Mouse (Mus musculus) left cerebral cortex, adult 9 months (tissue): Measurements from ENCODE around the gene Me1.
A peak's percentile ranks its signal among the peaks of the same experiment; 100 is the strongest.
"Not testable (repeated sequence)": the region's sequence is repeated elsewhere in the genome, so short reads cannot be mapped to it uniquely, and the experiment has no call there.

Source experiments
- DNase-seq, 2 experiments: peaks; one replicate each; pipeline ENCODE4 v3.0.0; 2022; ENCODE audit warnings: low spot score in 2 of 2

Me1 gene

DNA sequence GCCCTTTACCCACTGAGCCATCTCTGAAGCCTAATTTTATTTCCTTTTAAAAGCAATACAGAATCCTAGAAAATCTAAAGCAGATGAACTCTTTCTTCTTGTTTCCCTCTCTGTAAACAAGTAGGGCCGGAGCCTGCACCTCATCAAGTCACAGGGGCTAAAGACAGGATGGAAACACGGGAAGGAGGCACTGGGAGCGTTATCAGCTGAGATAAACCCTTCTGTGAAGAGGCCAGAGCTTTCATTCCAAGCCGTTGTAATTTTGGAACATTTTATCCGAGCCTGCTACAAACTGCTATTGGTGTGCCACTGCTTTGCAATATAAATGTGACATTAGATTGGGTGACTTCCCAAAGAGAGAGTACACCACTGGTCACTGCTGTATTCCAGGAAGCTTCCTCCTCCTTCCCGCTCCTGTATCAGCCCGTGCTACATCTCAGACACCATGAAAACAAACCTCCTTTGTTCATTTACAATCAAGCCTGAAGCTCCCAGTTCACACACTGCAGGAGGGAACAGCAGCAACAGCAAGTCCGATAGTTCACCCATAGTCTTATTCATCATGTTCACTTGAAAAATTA, 95.9 kb downstream of the Me1 start:
- DNase-seq, result no peak

- not testable (repeated sequence) for DNase-seq
Observed at GRCm38 (mm10) chr9:86596983-86597382, 98.8 kb downstream of the Me1 start.

DNA sequence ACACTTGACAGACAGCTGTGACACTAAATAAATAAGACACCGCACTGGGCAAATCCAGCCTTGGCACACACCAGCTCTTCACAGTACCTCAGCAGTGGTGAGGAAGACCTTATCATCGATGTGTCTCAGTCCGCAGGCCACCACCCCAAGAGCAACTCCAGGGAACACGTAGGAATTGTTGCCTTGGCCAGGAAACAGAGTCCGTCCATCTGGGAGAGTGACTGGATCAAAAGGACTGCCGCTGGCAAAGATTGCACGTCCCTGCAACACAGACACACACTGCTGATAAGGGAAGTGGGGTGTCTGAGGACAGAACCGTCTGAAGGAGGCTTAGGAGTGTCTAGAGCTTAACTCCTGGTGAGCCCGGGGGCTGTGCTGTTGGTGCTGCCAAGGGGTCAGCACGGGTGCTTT, 101.4 kb downstream of the Me1 start:
- not testable (repeated sequence) for DNase-seq

DNA sequence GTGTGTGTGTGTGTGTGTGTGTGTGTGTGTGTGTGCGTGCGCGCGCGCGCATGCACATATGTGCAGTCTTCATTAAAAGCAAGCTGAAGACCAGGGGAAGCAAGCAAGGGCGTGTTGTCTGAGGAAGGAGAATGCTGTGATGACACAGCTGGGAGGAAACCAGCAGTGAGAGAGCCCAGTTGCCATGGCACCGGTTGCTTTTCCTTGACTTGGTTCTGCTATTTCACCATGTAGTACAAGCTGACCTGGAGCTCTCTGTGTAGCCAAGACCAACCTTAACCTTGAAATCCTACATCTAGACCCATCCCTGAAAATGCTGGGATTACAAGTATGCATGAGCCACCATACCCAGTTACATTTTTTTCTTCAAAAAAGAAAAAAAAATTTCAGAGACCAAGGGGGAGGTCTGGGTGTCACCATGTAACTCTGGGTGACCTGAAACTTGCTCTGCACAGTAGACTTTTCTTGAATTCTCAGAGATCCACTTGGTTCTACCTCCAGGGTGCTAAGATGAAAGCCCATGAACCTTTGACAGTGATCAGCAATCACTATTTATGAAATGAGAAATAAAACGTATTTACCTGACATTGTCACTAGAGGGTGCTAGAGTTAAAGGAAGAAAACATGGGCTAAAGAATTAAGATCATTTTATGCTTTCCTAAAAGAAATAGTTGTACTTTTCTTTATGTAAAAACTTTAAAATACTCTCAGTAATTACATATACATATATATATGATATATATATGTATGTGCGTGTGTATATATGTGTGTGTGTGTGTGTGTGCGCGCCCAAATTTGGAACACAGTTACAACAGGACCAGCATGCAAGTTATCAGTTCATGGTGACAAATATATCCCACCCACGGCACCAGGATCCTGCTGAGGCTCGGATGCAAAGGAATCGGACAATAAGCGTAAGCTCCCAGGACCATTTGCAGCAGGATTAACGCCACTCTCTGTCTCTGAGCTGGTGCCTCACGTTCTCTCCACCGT, 102.8 kb downstream of the Me1 start:
- DNase-seq, result peak in 1 of 2 experiments; percentile 65

GRCm38 (mm10) chr9:86587019-86587795, 108.5 kb downstream of the Me1 start:
- DNase-seq, result no peak

GRCm38 (mm10) chr9:86583740-86584139, 112.0 kb downstream of the Me1 start:
- DNase-seq, result peak in 1 of 2 experiments; percentile 75

DNA sequence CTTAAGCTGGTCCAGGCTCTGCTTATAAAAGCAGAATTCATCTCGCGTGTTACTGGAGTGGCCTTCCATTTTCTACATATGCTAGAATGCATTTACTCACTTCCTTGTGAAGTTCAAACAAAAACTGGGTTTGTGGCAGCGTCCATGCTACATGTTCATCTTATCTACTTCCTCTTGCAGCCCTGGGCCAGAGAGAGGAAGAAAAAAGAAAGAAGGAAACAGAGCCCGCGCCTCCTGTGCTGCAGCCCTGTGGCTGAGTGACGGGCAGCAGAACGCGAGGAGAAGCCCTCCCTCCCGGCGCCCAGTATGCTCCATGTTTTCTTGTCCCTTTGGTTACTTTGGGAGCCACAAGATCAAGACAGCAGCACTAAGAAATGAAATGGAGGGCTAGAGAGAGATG, 116.1 kb downstream of the Me1 start:
- no peak for DNase-seq

- DNase-seq, result no peak
Observed at GRCm38 (mm10) chr9:86575178-86575577, 120.6 kb downstream of the Me1 start.

DNA sequence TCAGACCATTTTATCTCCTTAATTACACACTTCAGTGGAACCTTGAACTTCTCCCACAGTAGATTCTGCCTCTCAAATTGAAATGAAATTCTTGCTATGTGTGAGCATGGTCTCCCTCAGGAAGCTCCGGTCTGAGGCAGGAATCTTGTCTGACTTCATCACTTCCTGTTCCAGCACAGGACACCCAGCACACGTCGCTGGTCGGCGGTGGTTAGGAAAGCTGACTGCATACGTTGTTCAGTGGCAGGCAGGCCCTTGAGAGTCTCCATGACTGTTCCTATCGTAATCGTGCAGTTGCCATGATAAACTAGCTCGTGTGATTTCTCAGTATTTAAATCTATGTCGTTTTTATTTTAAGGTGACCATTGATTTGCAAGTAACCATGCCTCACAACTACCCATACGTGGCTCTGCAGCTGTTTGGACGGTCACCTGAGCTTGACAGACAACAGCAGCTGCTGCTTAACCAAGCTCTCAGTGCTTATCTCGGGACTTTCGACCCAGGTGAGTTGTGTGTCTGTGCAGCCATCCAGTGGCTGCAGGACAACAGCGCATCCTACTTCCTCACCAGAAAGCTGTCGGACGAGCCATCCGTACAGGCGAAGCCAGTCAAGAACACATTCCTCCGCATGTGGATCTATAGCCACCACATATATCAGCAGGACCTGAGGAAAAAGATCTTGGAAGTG, 122.0 kb downstream of the Me1 start:
- DNase-seq, result no peak

GRCm38 (mm10) chr9:86572636-86573291, 123.0 kb downstream of the Me1 start:
- peak in 1 of 2 experiments; percentile 89 for DNase-seq

GRCm38 (mm10) chr9:86572196-86572595, 123.6 kb downstream of the Me1 start:
- DNase-seq, result no peak

DNA sequence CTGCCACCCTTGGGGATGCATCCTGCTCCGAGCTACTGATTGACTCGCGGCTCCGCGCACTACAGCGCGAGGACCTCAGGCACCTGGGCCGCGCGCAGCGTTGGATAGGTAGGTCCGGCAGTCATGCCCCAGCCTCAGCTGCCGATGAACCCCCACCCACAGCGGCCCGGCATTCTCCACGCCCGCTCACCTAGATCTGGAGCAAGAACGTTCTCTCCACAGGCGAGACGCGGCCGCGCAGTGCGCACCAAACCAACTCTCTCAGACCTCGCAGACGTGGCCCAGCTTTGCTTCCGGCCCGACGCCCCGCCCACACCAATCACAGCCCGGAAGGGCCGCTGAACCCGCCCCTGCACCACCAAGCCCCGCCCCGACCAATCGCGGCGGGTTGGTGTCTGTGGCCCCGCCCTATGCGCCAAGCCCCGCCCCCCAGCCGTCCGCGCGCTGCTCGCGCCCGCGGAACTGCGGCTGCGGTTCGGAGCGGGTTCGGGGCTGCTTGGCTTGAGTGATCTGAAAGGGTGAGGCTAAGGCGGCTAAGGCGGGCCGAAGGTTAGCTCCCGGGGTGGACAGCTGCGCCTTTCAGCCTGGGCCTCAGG, 124.1 kb downstream of the Me1 start, which contains the start of the genes Pgm3 and Rwdd2a:
Pgm3 (minus strand) TSS at position 303 of the 596 bp plus-strand sequence.
Rwdd2a (plus strand) TSS at position 452 of the 596 bp plus-strand sequence.
- peak; percentile 89 to 95 for DNase-seq

GRCm38 (mm10) chr9:86570946-86571345, 124.8 kb downstream of the Me1 start:
- DNase-seq, result no peak

DNA sequence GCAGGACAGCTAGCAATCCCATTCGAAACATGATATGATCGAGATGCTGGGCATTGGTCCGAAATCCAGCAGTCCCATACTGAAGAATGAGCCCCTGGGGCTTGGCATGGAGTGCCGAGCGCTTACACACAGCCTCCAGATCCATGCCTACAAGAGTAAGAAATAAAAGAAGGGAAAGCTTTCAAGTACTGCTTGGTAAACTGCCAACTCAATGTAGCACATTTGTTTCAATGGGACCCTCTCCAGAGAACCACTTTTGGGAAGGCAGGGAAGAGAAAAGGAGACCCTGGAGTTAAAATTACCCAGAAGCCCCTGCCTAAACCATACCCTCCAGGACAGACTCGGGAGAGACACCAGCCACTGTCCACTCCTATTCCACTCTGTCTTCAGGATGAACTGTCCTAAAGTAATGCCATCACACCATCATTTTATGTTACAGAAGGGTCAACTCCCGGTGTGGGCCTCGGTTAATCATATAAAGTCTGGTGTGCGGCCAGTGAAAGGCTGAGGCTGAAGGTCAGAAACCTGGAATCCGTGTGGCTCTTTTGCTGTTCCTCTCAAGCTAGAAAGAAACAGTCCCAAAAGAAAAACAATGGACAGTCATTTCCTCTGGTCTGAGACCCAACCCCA, 125.4 kb downstream of the Me1 start:
- DNase-seq, result no peak

DNA sequence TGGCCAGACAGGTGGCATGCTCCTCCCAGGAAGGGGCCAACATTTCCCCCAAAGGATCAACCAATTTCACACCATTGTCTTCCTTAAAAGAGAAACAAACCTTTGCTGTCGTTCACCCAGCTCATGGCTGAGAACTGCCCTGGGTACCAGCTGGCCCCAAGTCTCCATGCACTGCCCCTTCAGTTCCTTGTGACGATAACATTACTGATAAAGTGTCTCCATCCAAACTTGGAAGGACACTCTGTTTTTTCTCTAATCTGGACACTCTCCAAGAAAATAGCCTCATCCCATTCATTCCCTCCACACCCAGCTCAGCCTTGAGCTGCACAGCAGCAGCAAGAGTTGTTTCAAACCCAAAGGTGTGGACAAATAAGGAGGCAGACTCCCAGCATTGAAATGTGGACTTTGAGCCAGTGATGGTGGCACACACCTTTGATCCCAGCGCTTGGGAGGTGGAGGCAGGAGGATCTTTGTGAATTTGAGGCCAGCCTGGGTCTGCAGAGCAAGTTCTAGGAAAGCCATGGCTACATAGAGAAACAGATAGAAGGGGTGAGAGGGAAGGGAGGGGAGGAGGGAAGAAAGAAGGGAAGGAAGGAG, 126.3 kb downstream of the Me1 start:
- no peak for DNase-seq

GRCm38 (mm10) chr9:86560543-86560942, 135.2 kb downstream of the Me1 start:
- no peak for DNase-seq

DNA sequence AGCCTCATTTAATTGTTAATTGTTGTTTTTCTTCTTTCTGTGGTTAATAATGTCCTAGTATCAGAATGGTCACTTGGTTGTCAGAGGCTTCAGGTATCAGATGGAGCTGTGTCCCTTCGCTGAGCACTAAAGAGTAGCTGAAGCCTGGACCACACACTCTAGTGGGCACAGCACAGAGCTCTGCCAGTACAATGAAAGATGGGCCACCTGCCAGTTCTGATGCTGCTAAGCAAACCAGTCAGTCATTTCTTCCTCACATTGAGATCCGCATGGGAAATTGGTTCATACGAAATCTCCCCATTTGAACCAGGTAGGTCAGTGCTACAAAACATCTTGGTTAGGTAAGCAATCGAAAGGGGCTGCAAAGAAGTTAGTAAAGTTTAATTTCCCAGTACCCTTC, 141.1 kb downstream of the Me1 start:
- DNase-seq, result no peak

GRCm38 (mm10) chr9:86553886-86554285, 141.9 kb downstream of the Me1 start:
- no peak for DNase-seq

- DNase-seq, result no peak
Observed at GRCm38 (mm10) chr9:86550717-86551116, 145.0 kb downstream of the Me1 start.
